Mouse (Mus musculus): ENCODE measurements at regions not wholly inside any gene's neighbourhood (a gene's known extent, or its start where the extent isn't known, plus 50 kb on each side); places are given as distances from the start of the nearest gene placed in this dataset.

GRCm38 (mm10) chr2:28395391-28395790, 51.2 kb upstream of the Ppp1r26 start:
- H3K4me3 ChIP-seq (ENCODE audit: low read depth, low read length), result no peak overlapping the region
- no peak overlapping the region for H3K27ac ChIP-seq (ENCODE audit: low read depth)
- no peak overlapping the region for H3K9ac ChIP-seq
- H3K4me1 ChIP-seq (ENCODE audit: insufficient read depth), result no peaks in the 10 kb centered on the region
- ATAC-seq (ENCODE audit: insufficient read depth) (no peak), DNase-seq (no peak)
- no peak for TF ChIP-seq CTCF (IDR thresholded peaks at IDR 0.05; ENCODE audit: low read depth)
- 85% methylated on average over 6 of the region's 6 CpGs for WGBS
- H3K9me3 ChIP-seq (ENCODE audit: low read depth, low read length), result no peaks in the 10 kb centered on the region
- no peaks in the 10 kb centered on the region for H3K36me3 ChIP-seq (ENCODE audit: insufficient read depth)
- no peaks in the 10 kb centered on the region for H3K27me3 ChIP-seq (ENCODE audit: insufficient read depth, low read length)
- H3K4me2 ChIP-seq, result no peak overlapping the region
